Mouse (Mus musculus) R1 (cell line): ENCODE data around the gene Gm3636.
"Not testable (repeated sequence)": the region's sequence is repeated elsewhere in the genome, so short reads cannot be mapped to it uniquely, and the experiment has no call there.

Experiments
- DNase-seq: peaks from one replicate; pipeline ENCODE4 v3.0.0-alpha.2; 2018; ENCODE audit warnings: low read depth, low spot score

Gm3636 gene

DNA sequence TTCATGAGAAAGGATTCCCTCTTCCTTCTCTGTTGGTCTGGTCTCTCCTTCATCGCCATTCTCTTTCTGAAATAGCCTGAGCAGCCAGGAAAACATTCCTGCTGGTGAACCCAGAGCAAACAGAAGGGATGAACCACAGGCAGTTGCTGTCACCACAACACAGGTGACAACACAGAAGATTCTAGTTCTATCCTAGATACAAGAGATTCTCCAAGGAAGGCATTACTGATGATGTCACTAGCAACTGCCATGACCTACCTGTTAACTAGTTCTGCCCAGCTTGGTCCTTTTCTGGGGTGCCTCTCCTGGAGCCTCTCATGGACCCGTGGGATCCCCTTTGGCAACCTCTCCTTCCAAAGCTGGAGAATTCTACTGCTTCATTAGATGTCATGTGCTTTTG lies at the start of gene Gm3636:
TSS of gene Gm3636 (minus strand) at position 101 of the 400 bp plus-strand sequence.
- DNase-seq = not testable (repeated sequence)

DNA sequence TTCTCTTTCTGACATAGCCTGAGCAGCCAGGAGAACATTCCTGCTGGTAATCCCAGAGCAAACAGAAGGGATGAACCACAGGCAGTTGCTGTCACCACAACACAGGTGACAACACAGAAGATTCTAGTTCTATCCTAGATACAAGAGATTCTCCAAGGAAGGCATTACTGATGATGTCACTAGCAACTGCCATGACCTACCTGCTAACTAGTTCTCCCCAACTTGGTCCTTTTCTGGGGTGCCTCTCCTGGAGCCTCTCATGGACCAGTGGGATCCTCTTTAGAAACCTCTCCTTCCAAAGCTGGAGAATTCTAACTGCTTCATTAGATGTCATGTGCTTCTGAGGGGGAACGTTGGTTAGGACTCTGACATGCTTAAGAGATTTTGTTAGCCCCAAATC lies 32.2 kb upstream of the Gm3636 start, which contains the start of gene Gm8362:
TSS of gene Gm8362 (minus strand) at position 101 of the 400 bp plus-strand sequence.
- DNase-seq = not testable (repeated sequence)

DNA sequence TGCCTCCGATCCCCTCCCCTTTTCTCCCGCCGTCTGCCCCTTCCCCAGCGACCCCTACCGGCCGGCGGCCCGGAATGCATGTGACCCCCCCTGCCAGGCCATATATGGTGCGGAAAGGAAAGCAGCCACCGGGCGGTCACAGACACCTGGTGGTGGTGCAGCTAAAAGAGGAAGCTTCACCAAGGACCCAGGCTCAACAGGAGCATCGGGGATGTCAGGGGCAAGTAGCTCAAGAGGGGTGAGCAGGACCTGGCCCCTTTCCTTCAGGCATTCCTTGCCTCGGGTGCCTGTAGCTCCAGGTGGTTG lies 15.1 kb upstream of the Gm3636 start:
- not testable (repeated sequence) for DNase-seq

DNA sequence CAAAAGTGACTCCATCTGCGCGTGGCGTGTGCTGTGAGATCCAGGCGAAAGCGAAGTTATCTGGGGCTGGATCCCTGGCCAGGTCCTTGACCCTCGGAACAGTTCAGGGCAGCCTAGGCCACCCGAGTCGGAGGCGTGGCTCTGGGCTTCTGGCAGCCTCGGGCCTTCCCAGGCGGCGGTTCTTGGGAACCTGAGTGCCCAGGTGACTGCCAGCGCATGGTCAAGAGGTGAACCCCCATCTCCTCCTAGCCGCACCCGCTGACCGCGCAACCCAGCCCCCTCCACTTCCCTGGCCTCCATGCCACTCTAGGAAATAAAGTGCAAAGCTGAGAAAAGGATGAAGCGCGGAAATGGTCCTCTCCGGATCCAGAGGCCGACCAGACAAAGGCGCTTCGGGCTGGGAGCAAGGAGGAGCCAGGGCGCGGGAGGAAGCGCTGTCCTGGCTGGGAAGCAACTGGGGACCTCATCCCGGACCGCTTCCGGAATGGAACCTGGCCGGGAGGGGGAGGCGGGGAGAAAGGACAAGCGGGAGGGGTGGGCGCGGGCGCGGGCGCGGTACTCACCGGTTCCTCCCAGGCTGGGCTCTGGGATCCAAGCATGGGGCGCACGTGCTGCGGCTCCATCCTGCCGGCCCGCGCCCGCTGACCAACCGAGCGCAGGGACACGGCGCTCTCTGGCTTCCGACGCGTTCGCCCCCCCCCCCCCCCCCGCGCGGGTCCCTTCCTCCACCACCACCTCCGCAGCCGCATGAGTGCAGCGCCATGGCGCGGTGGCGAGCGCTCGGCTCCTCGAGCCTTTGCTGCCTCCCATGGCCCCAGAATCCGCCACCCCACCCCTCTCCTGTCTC lies 14.5 kb upstream of the Gm3636 start:
- peak; percentile 19 for DNase-seq

DNA sequence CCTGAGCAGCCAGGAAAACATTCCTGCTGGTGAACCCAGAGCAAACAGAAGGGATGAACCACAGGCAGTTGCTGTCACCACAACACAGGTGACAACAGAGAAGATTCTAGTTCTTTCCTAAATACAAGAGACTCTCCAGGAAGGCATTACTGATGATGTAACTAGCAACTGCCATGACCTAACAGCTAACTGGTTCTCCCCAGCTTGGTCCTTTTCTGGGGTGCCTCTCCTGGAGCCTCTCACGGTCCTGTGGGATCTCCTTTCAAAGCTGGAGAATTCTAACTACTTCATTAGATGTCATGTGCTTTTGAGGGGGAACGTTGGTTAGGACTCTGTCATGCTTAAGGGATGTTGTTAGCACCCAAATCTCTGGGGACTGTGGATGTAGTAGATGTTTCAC lies 22.0 kb downstream of the Gm3636 start, which contains the start of gene Gm8050:
TSS of gene Gm8050 (minus strand) at position 101 of the 400 bp plus-strand sequence.
- DNase-seq = not testable (repeated sequence)
